Mouse (Mus musculus) layer of hippocampus, adult 2 months (tissue): ENCODE results near the gene Ntm. TPM values are rescaled to one million over a fixed set of nuclear protein-coding genes. Genes with fewer than 3 reads are reported as not detected.
A peak's percentile ranks its signal among the peaks of the same experiment; 100 is the strongest.

Experiments used
- DNase-seq, 2 experiments: peaks; one replicate each; pipeline ENCODE4 v3.0.0; 2022; ENCODE audit warnings: low spot score in 2 of 2
- H3K27ac ChIP-seq: fragments of 200-600 bp; 2 replicates; pipeline ENCODE4 v1.8.1; 2022
- H3K4me3 ChIP-seq: fragments of 200-600 bp; 2 replicates; pipeline ENCODE4 v1.8.1; 2022; ENCODE audit warnings: mild to moderate bottlenecking
- CTCF ChIP-seq: fragments of 200-600 bp; conservative IDR thresholded peaks from 2 replicates; pipeline ENCODE4 v1.8.1; 2022; ENCODE audit warnings: antibody characterized with exemption, mild to moderate bottlenecking, moderate library complexity
- total RNA-seq, 2 experiments: library from RNA; stranded (reverse); gene quantifications; 2 replicates each; pipeline ENCODE4 v1.2.3; 2021

The Ntm gene
- total RNA-seq, 2 experiments from 2014 or later = 132 to 141 TPM

GRCm38 (mm10) chr9:29197046-29197445, 765.9 kb downstream of the Ntm start:
- no peak for DNase-seq
- no peak overlapping the region for H3K27ac ChIP-seq

GRCm38 (mm10) chr9:29194265-29194664, 768.7 kb downstream of the Ntm start:
- no peak for TF ChIP-seq CTCF
- no peak overlapping the region for H3K4me3 ChIP-seq
- DNase-seq = no peak
- no peak overlapping the region for H3K27ac ChIP-seq

More at GRCm38 (mm10) chr9:29197046-29197445, 765.9 kb downstream of the Ntm start:
- no peak for TF ChIP-seq CTCF
- no peak overlapping the region for H3K4me3 ChIP-seq

GRCm38 (mm10) chr9:29183011-29183410, 779.9 kb downstream of the Ntm start:
- no peak for DNase-seq
- TF ChIP-seq CTCF = no peak
- Histone ChIP-seq H3K27ac (no peak overlapping the region), H3K4me3 (no peak overlapping the region)

- DNase-seq = no peak
- TF ChIP-seq CTCF = no peak
- H3K4me3 ChIP-seq = no peak overlapping the region
- no peak overlapping the region for H3K27ac ChIP-seq
Observed at GRCm38 (mm10) chr9:29181661-29182060, 781.3 kb downstream of the Ntm start.

- no peak for DNase-seq
- no peak overlapping the region for H3K4me3 ChIP-seq
- H3K27ac ChIP-seq = no peak overlapping the region
- no peak for TF ChIP-seq CTCF
Observed at GRCm38 (mm10) chr9:29165731-29166130, 797.2 kb downstream of the Ntm start.

GRCm38 (mm10) chr9:29161059-29161642, 801.8 kb downstream of the Ntm start:
- H3K27ac ChIP-seq = no peak overlapping the region
- DNase-seq = no peak
- no peak for TF ChIP-seq CTCF
- no peak overlapping the region for H3K4me3 ChIP-seq

GRCm38 (mm10) chr9:29145901-29146300, 817.0 kb downstream of the Ntm start:
- no peak overlapping the region for H3K4me3 ChIP-seq
- no peak for DNase-seq
- no peak for TF ChIP-seq CTCF
- no peak overlapping the region for H3K27ac ChIP-seq

- DNase-seq = no peak
- TF ChIP-seq CTCF = no peak
- no peak overlapping the region for H3K27ac ChIP-seq
- H3K4me3 ChIP-seq = no peak overlapping the region
Observed at GRCm38 (mm10) chr9:29136039-29136438, 826.9 kb downstream of the Ntm start.

- Histone ChIP-seq H3K4me3 (no peak overlapping the region), H3K27ac (no peak overlapping the region)
- no peak for DNase-seq
- no peak for TF ChIP-seq CTCF
Observed at GRCm38 (mm10) chr9:29130717-29131292, 832.1 kb downstream of the Ntm start.

GRCm38 (mm10) chr9:29130316-29130715, 832.6 kb downstream of the Ntm start:
- no peak overlapping the region for H3K27ac ChIP-seq
- DNase-seq = no peak
- no peak overlapping the region for H3K4me3 ChIP-seq
- peak; percentile 50 for TF ChIP-seq CTCF

- Histone ChIP-seq H3K4me3 (no peak overlapping the region), H3K27ac (no peak overlapping the region)
- no peak for DNase-seq
- no peak for TF ChIP-seq CTCF
Observed at GRCm38 (mm10) chr9:29128416-29128815, 834.5 kb downstream of the Ntm start.

- TF ChIP-seq CTCF = no peak
- no peak overlapping the region for H3K27ac ChIP-seq
- DNase-seq = no peak
- H3K4me3 ChIP-seq = no peak overlapping the region
Observed at GRCm38 (mm10) chr9:29124455-29124854, 838.5 kb downstream of the Ntm start.

GRCm38 (mm10) chr9:29123828-29124227, 839.1 kb downstream of the Ntm start:
- Histone ChIP-seq H3K4me3 (no peak overlapping the region), H3K27ac (no peak overlapping the region)
- no peak for TF ChIP-seq CTCF
- no peak for DNase-seq

GRCm38 (mm10) chr9:29117561-29118112, 845.3 kb downstream of the Ntm start:
- Histone ChIP-seq H3K4me3 (no peak overlapping the region), H3K27ac (no peak overlapping the region)
- no peak for TF ChIP-seq CTCF
- DNase-seq = no peak
